Mouse (Mus musculus) left cerebral cortex, adult 11 months (tissue): Measurements from ENCODE around the gene Rasal3.

Source experiments
- DNase-seq: peaks from one replicate; pipeline ENCODE4 v3.0.0; 2022; ENCODE audit warnings: low spot score

Gene Rasal3

DNA sequence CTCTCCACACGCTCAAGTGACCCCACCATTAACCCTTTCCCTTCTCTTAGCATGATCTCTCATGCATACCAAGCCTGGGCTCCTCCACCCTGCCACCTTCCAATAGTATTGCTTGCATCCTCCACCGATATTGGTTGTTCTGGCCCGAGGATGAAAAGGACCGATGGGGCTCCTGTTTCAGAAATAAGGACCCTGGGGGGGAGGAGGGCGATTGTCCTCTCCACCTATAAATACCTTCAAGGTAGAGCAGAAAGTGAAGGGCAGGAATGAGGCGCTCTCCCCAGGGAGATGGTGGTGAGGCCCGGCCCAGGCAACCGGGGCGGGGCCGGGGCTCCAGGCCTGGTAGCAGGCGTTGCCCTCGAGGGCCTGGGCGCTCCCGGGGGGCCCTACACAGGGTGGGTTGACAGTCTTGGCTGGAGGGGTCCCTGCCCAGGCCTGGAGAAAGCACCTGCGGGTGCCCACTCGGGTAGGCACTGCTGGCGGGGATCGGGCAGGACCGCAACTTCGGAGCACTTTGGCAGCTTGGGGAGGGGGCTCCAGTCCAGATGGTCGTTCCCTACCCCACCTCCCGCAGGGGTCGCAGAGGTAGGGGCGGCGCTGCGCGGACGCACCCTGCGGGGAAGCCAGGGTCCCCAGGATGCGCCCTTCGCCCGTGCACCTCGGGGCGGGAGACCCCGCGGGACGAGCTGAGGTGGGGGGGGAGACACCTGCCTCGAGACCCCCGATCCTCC, 14.8 kb downstream of the Rasal3 start:
- no peak for DNase-seq

- DNase-seq, result no peak
Measured at GRCm38 (mm10) chr17:32387986-32388369, 15.4 kb downstream of the Rasal3 start.

DNA sequence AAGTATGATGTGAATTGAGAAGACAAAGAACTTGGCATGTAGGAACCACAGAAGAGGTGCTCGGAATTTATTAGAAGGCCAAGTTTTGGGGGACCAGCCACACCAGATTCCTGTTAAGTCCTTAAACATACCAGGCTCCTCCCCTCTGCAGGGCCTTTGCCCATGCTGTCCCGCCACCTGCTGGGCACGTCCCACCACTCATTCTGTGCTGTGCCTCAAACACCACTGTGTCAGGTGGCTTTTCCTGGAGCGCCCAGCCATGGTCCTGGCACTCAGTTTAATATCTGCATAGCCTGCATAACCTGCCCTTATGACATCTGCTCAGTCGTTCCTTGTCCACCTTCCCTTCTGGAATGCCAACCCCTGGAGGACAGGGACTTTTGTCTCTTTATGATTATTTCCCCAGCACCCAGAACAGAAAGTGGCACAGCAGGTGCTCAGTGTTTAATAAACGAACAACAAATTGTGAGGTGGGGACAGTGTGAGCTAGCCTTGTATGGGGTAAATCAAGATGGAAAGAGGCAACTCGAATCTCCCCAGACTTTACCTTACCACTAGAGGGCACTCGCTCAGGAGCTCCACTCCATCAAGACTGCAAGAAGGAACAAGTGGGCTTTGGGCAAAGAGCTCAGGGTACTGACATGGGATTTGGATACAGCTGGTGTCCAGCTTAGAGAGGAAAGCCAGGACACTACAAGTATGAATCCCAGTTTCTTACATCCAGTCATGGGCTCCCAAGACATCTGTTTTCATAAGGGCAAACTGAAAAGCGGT, 16.5 kb downstream of the Rasal3 start:
- DNase-seq, result no peak

DNA sequence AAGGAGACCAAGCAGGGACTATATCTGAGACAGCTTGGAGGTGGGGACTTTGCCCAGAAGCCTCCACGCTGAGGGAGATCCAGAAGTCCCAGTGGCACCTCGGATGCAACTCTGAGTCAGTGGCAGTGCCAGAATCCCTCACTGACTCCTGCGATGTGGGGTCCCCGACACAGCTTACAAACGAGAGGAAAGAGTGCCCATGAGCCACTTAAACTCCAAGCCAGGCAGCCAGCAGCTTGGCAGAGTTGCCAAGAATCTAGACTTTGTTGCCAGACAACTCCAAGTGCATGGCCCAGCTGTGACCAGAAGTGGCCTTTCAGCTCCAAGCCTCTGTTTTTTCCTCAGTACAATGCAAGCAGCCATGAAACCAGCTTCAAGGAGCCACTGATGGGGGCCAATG, 19.7 kb downstream of the Rasal3 start:
- no peak for DNase-seq

DNA sequence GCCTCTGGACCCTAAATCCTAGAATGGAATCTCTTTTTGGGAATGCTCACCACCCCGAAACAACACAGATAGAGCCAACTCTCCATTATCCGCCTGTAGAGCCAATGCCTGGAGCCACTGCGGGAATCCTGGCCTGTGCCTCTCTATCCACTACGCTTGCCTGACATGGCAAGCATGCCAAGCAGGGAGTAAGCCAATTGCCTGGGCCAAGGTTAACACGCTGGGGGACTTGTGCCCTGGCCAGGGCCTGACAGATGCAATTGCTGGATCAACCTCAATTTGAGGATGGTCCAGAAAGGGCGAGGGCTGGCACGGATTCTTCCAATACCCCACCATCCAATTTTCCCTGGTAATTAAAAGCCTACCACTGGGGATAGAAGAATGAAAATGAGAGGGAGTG, 20.8 kb downstream of the Rasal3 start:
- no peak for DNase-seq

DNA sequence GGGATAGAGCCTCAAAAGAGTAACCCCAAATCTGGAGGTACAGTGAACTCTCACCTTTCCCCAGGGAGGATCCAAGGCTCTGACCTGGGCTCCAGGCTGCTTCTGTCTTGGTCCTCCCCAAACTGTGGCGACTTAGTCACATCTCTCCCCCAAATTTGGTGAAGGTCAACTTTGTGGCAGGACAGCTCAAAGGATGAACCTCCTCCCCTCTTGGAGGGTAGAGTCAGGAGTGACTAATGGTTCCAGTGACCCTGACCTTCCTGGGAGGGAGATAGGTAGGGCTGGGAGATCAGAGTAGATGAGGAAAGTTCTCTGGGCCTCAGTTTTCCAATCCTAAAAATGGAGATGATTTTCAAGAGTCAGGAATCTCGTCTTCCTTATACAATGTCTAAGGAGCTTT, 24.6 kb downstream of the Rasal3 start:
- DNase-seq, result no peak

GRCm38 (mm10) chr17:32377137-32377536, 26.2 kb downstream of the Rasal3 start:
- DNase-seq, result no peak

DNA sequence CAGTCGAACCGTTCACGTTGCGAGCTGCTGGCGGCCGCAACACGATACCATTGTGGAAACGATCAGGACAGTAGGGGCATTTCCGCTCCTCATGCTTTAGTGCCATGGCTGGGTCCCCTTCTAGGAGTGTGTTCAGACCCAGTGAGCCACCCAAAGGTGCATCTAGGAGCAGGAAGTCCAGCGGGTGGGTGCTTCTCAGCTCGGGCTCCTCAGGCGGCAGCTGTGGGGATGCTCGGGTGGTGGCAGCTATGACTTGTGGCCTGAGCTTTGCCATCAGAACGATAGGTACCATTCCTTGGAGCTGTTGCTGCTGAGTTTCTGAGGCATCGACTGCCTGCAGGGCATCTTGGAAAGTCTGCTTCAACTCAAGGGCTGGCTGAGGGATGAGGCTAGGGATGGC, 26.9 kb downstream of the Rasal3 start:
- no peak for DNase-seq

DNA sequence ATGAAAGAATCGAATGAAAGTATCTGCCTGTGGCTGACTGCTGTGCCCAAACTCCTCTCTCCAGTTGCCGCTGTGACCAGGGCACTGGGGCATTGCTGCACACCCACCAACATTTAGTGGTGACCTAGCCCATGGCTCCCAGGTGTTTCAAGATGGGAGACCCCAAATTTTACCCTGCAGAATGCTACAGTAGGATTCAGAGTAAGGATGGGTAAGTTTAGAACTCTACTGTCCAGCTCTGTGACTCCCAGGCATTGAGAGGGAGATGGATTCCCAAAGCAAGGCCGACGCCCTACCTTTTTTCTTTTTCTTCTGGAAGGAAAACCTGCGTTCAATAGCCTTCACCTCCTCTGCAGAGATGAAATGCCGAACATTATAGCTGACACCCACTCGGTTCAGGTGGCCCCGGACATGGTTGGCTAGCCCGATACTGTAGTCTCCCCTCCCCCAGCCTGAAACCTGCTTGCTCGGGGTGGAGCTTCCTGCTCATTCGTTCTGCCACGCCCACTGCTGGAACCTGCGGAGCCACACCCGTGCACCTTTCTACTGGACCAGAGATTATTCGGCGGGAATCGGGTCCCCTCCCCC, 34.3 kb downstream of the Rasal3 start:
- DNase-seq, result no peak

DNA sequence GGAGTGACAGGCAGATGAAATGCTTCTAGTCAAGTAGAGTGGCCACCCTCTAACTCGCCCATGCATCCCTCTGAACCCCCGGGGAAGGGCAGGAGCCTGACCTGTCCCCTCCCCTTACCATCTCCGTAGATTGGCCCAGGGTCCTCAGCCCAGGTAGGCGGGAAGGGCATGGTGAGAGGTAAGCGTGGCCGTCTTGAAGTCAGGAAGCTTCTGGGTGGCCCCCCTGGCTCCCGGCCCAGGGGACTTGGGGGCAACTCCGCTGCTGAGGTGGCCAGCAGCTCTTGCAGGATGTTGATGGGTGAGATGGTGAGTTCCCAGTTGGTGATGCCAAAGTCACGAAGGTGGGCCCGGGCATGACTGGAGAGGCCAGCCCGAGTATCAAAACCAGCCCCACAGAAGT, 35.7 kb downstream of the Rasal3 start:
- no peak for DNase-seq

GRCm38 (mm10) chr17:32365296-32365695, 38.1 kb downstream of the Rasal3 start:
- DNase-seq, result no peak

DNA sequence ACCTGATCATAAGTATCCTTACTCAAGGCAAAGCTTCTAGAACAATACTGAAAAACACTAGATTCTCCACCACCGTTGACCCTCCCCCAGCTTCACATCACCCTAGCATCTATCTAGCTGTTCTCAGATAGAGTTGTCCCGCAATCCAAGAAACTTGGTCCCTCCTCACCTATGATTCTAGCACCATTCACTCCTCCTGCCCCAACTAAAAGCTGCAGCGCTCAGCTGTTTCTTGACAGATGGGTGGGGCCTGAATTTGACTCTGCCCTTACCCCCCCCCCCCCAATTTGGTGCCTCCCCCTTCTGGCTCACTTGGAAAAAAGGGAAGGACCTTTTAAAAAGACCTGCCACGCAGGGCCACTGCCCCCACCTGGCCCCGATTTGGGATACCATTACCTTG, 38.5 kb downstream of the Rasal3 start:
- no peak for DNase-seq

DNA sequence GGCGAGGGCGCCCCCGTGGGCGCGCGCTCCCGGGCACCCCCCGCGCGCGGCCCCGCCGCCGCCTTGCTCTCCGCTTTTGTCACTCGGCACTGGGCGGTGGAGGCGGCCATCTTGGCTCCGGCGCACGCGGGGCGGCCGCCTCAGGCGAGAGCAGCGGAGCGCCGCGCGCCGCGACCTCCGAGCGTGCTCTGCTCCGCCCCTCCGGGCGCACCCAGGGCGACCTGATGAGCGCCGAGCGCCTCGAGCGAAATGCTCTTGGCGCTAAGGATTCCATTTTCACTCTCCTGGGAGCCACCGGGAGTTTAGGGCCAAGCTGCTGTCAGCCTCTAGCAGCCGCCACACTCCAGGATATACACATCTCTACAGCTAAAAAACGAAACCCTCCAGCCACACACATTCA, 39.1 kb downstream of the Rasal3 start:
- peak; percentile 75 for DNase-seq

DNA sequence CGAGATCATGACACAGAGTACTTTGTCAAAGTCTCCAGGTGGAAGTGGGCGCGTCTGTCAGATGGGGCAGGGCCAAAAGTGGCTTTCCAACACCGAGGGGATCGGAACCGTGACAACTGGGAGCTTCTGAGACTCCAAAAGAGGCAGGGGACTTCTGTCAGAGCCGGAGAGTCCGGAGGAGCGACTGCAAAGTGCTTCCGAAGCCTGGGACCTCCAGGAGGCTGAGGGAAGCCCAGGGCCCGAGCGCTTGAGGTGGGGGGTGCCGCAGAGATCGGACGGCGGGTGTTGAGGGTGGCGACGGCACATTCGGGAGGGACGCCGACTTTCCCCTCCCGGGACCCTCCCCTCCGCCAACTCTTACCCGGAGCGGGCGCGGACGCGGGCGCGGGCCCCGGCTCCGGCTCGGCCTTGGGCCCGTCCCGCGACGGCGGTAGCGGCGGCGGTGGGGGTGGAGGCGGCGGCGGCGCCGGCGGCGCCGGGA, 39.5 kb downstream of the Rasal3 start:
- DNase-seq, result no peak

DNA sequence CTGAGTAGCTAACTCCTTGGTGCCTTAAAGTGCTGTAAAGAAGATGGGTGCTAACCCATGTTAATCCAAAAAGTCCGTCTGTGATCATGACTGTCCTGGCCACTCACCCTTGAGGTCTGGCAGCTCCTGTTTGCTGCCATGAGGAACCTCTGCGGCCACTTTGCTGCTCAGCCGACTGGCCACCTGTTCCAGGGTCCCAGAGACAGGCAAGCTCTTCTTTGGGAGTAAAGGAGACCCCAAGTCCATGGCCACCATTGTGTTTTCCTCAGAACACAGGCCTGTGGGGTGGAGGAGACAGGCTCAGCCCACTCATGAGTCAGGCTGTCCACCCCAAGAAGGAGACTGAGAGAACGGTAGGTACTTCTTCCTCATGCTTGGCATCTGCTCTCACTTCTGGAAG, 40.7 kb downstream of the Rasal3 start:
- no peak for DNase-seq

GRCm38 (mm10) chr17:32359928-32360327, 43.5 kb downstream of the Rasal3 start:
- DNase-seq, result no peak

GRCm38 (mm10) chr17:32358943-32359340, 44.4 kb downstream of the Rasal3 start:
- DNase-seq, result no peak

- no peak for DNase-seq
Measured at GRCm38 (mm10) chr17:32358192-32358942, 45.0 kb downstream of the Rasal3 start.

DNA sequence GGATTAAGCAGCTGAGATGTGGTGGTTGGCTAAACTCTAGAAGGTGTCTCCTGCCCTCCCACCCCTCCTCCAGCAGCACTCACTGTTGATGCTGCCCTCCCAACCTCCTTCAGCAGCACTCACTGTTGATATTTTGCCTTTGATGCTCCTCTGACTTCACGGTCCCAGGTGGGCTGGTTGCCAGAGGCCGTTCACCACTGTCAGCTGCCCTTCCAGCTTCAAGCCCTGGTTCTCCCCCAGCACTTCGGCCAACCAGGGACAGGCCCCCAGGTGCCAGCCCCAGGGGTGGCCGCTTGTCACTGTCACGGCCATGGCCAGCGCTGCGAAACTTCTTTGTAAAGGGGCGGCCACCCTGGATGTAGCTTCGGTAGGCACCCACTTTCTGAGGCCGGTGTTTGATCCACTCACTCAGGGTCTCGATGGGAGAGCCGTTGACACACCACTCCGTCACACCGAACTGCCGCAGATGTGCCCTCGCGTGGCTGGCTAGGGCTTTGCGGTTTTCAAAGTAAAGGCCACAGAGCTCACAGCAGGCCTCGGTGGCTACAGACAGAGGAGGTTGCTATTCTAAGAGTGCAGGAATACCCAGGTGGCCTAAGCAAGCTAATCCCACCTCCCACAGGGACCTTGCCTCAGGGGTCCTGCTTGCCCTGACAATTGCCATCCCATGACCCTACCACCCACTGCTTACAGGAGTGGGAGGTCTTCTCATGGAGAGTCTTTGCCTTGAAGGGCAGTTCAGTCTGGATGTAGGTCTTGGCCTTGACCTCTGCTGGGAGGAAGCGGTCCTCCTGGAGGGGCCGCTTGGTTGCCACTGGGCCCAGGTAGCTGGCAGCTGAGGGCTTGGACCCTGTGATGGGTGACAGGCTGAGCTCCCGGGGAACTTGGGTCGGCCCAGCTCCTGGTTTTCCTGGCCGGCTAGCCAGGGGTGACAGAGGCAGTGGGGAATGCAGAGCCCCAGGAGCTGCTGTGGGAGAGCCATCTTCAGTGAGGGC, 46.3 kb downstream of the Rasal3 start:
- no peak for DNase-seq

DNA sequence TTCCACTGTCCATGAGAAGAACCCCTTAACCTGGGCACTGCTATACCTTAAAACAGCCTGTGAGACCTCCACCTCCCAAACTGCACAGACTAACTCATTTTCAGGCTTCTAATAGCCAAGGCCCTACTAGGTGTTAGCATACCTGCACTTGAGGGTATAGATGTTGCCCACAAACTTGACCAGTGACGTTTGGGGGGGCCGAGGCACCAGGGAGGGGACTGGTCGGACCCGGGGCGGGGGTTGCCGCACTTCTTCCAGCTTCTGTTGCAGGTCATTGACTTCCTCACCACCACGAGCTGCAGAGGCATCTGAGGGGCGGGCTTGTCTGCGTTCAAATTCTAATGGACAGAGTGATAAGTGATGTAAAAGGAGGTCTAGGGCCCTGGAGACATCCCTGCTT, 47.1 kb downstream of the Rasal3 start:
- DNase-seq, result no peak

DNA sequence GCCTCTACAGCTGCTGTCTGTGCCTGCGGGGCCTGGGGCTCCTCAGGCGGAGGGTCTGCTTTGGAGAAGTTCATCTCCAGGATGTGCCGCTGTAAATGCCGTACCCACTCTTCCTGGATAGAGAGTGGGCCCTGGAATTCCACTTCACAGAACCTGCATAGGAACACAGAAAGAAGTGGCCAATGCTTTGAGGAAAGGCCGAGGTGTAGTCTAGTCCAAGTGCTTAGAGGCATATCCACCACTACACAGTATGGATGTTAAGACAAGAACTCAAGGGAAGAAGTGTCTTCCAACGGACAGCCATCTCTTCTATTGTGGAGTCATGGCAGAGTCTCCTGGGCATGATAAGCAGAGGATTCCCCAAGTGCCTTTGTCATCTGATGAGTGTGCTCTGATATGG, 48.4 kb downstream of the Rasal3 start:
- DNase-seq, result no peak
